Mouse (Mus musculus): ENCODE results near the gene Nars2. TPM values are rescaled to one million over a fixed set of nuclear protein-coding genes. Genes with fewer than 3 reads are reported as not detected.

Gene Nars2
- total RNA-seq, 2 experiments from 2014 or later, result 8.7 to 8.8 TPM

- ATAC-seq (replicated peaks; ENCODE audit: poor library complexity, severe bottlenecking), result peak; percentile 67; the same call in 1 of the 2 replicates
Observed at GRCm38 (mm10) chr7:96970359-96970758, 19.1 kb downstream of the Nars2 start.

- peak; percentile 56 for ATAC-seq (replicated peaks; ENCODE audit: poor library complexity, severe bottlenecking)
Observed at GRCm38 (mm10) chr7:96971027-96971996, 20.0 kb downstream of the Nars2 start.

GRCm38 (mm10) chr7:96972138-96972904, 21.0 kb downstream of the Nars2 start:
- ATAC-seq (replicated peaks; ENCODE audit: poor library complexity, severe bottlenecking), result 0 out of 2 replicates have a peak, but pooled peaks have one; percentile 33

GRCm38 (mm10) chr7:96975914-96976313, 24.6 kb downstream of the Nars2 start:
- ATAC-seq (replicated peaks; ENCODE audit: poor library complexity, severe bottlenecking), result peak; percentile 55

- peak; percentile 70 for ATAC-seq (replicated peaks; ENCODE audit: poor library complexity, severe bottlenecking)
Observed at GRCm38 (mm10) chr7:96977209-96977608, 25.9 kb downstream of the Nars2 start.

- ATAC-seq (replicated peaks; ENCODE audit: poor library complexity, severe bottlenecking), result no peak
Observed at GRCm38 (mm10) chr7:96981366-96981765, 30.1 kb downstream of the Nars2 start.

GRCm38 (mm10) chr7:96983660-96984347, 32.5 kb downstream of the Nars2 start:
- ATAC-seq (replicated peaks; ENCODE audit: poor library complexity, severe bottlenecking), result no peak

- ATAC-seq (replicated peaks; ENCODE audit: poor library complexity, severe bottlenecking), result no peak
Observed at GRCm38 (mm10) chr7:96985798-96986197, 34.5 kb downstream of the Nars2 start.

GRCm38 (mm10) chr7:96986795-96987445, 35.6 kb downstream of the Nars2 start:
- peak; percentile 79 for ATAC-seq (replicated peaks; ENCODE audit: poor library complexity, severe bottlenecking)

GRCm38 (mm10) chr7:96987676-96988075, 36.4 kb downstream of the Nars2 start:
- no peak for ATAC-seq (replicated peaks; ENCODE audit: poor library complexity, severe bottlenecking)

- no peak for ATAC-seq (replicated peaks; ENCODE audit: poor library complexity, severe bottlenecking)
Observed at GRCm38 (mm10) chr7:97012956-97013355, 61.7 kb downstream of the Nars2 start.

GRCm38 (mm10) chr7:97018005-97018404, 66.7 kb downstream of the Nars2 start:
- ATAC-seq (replicated peaks; ENCODE audit: poor library complexity, severe bottlenecking), result peak; percentile 97

GRCm38 (mm10) chr7:97018418-97018817, 67.1 kb downstream of the Nars2 start:
- ATAC-seq (replicated peaks; ENCODE audit: poor library complexity, severe bottlenecking), result no peak

- no peak for ATAC-seq (replicated peaks; ENCODE audit: poor library complexity, severe bottlenecking)
Observed at GRCm38 (mm10) chr7:97019303-97019702, 68.0 kb downstream of the Nars2 start.

- peak; percentile 93 for ATAC-seq (replicated peaks; ENCODE audit: poor library complexity, severe bottlenecking)
Observed at GRCm38 (mm10) chr7:97026772-97027358, 75.6 kb downstream of the Nars2 start.

GRCm38 (mm10) chr7:97029151-97029550, 77.8 kb downstream of the Nars2 start:
- ATAC-seq (replicated peaks; ENCODE audit: poor library complexity, severe bottlenecking), result peak; percentile 76

GRCm38 (mm10) chr7:97032412-97032811, 81.1 kb downstream of the Nars2 start:
- ATAC-seq (replicated peaks; ENCODE audit: poor library complexity, severe bottlenecking), result no peak

GRCm38 (mm10) chr7:97039641-97040040, 88.3 kb downstream of the Nars2 start:
- no peak for ATAC-seq (replicated peaks; ENCODE audit: poor library complexity, severe bottlenecking)

- ATAC-seq (replicated peaks; ENCODE audit: poor library complexity, severe bottlenecking), result peak; percentile 33; the same call in 1 of the 2 replicates
Observed at GRCm38 (mm10) chr7:97041868-97042449, 90.7 kb downstream of the Nars2 start.

Measured in granulocyte monocyte progenitor cell, adult 5-6 weeks (primary cell).